Mouse (Mus musculus) layer of hippocampus, adult 9-11 months (tissue): ENCODE results near the gene Hist1h2bn.
A peak's percentile ranks its signal among the peaks of the same experiment; 100 is the strongest.
"Not testable (repeated sequence)": the region's sequence is repeated elsewhere in the genome, so short reads cannot be mapped to it uniquely, and the experiment has no call there.

Experiments
- DNase-seq: peaks from one replicate; pipeline ENCODE4 v3.0.0; 2022

Gene Hist1h2bn

GRCm38 (mm10) chr13:21729544-21729943 lies 24.4 kb upstream of the Hist1h2bn start:
- no peak for DNase-seq

GRCm38 (mm10) chr13:21733466-21733865 lies 20.5 kb upstream of the Hist1h2bn start:
- no peak for DNase-seq

- DNase-seq, result peak; percentile 70
Measured at GRCm38 (mm10) chr13:21734010-21734905, 19.7 kb upstream of the Hist1h2bn start.

GRCm38 (mm10) chr13:21734906-21735767 lies 18.8 kb upstream of the Hist1h2bn start, which contains the start of gene Hist1h4j:
Gene Hist1h4j, plus strand, starts transcription at chr13:21735064.
- peak; percentile 82 for DNase-seq

- no peak for DNase-seq
Measured at GRCm38 (mm10) chr13:21745006-21745405, 8.9 kb upstream of the Hist1h2bn start.

- no peak for DNase-seq
Measured at GRCm38 (mm10) chr13:21749387-21750158, 4.3 kb upstream of the Hist1h2bn start.

GRCm38 (mm10) chr13:21750159-21751017 lies 3.5 kb upstream of the Hist1h2bn start, which contains the start of gene Hist1h4k:
Gene Hist1h4k, minus strand, starts transcription at chr13:21750505.
- DNase-seq, result peak; percentile 93

GRCm38 (mm10) chr13:21751417-21751816 lies 2.5 kb upstream of the Hist1h2bn start:
- no peak for DNase-seq

GRCm38 (mm10) chr13:21751827-21752226 lies 2.1 kb upstream of the Hist1h2bn start:
- DNase-seq, result no peak

GRCm38 (mm10) chr13:21752356-21752755 lies 1.6 kb upstream of the Hist1h2bn start:
- DNase-seq, result no peak

GRCm38 (mm10) chr13:21753051-21753523 lies 836 bp upstream of the Hist1h2bn start:
- DNase-seq, result no peak

- DNase-seq, result not testable (repeated sequence)
Measured at GRCm38 (mm10) chr13:21754294-21755001, 525 bp downstream of the Hist1h2bn start.

GRCm38 (mm10) chr13:21755707-21756106 lies 1.8 kb downstream of the Hist1h2bn start:
- no peak for DNase-seq

- DNase-seq, result peak; percentile 67
Measured at GRCm38 (mm10) chr13:21778814-21779766, 25.2 kb downstream of the Hist1h2bn start.

GRCm38 (mm10) chr13:21779767-21780731 lies 26.1 kb downstream of the Hist1h2bn start, which contains the start of gene Hist1h1b:
Gene Hist1h1b, minus strand, starts transcription at chr13:21780625.
- DNase-seq, result peak; percentile 33

- DNase-seq, result no peak
Measured at GRCm38 (mm10) chr13:21781021-21781555, 27.2 kb downstream of the Hist1h2bn start.

- no peak for DNase-seq
Measured at GRCm38 (mm10) chr13:21781639-21782038, 27.7 kb downstream of the Hist1h2bn start.
